Comparison of ENCODE assay signal across 8 mouse cellular contexts in the genomic region with DNA sequence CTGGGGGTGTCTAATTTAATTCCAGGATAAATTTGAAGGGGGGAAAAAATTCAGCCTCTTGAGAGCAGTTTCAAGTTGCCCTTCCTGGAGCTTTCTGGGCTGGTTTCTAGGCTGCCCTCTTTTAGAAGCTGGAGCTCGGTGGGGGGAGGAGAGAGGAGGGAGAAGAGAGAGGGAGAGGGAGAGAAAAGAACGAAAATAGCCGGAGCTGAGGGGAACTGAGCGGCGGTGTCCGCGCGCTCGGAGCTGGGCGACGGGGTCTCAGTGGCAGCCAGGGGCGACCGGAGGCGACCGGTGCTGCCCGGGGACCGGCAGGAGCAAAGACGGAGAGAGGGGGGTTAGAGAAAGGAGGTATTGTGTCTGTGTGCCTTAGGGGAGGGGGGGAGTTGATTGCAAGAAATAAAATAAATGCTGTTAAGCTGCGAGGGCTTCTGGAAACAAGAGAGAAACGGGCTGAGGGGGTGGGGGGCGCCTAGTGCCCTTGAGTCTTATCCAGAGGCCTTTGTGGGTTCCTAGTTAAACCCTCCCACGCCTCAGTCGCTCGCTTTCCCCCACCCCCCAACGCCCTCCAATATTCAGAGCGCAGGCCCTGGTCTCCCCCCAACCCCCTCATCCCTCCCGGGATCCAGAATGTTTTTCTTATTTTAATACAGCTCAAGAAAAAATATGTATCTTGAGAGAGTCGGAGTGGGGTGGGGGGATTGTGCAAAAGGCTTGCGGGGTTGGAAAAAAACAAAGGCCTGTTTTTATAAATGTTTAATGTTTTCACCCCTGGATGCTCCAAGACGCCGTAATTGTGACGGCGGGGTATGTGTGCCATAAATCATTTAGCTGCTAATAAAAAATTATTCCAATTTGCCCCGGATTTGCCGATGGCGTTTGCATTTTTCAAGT. TPM values are rescaled to one million over a fixed set of nuclear protein-coding genes. Genes with fewer than 3 reads are reported as not detected.
DNase-seq lines count a peak whose midpoint lies in the region; ATAC-seq and TF ChIP-seq lines count a peak whose summit lies in the region.

No protein-coding gene starts in this region.

- H3K4me1 ChIP-seq in forebrain, embryonic 15.5 days, result peaks cover 22% of the 10 kb centered on the region
- peaks cover 13% of the 10 kb centered on the region for H3K4me1 ChIP-seq in liver, postnatal 0 days (ENCODE audit: insufficient read depth)

- H3K9ac ChIP-seq in forebrain, embryonic 15.5 days (replicated peaks), result peak overlapping the region; percentile 99
- peak overlapping the region; percentile 93 for H3K9ac ChIP-seq in liver, postnatal 0 days (replicated peaks)

- intact Hi-C loops in heart, postnatal 25 days (cut with DNase I), result loop anchor here (5.0 kb wide), 2 partner anchors 88 to 113 kb away; partner anchors contain the start of gene Actb

- ATAC-seq in forebrain, embryonic 15.5 days (replicated peaks), result peak; percentile 23
- no peak for ATAC-seq in liver, postnatal 0 days
- ATAC-seq in monocyte, adult 5-6 weeks (replicated peaks; ENCODE audit: insufficient number of reproducible peaks, low FRiP score, low TSS enrichment, poor library complexity, severe bottlenecking), result no peak

- no peaks in the 10 kb centered on the region for H3K9me3 ChIP-seq in forebrain, embryonic 15.5 days
- no peaks in the 10 kb centered on the region for H3K9me3 ChIP-seq in liver, postnatal 0 days (ENCODE audit: low read length)

- H3K27ac ChIP-seq in forebrain, embryonic 15.5 days (replicated peaks), result peak overlapping the region; percentile 100
- peak overlapping the region; percentile 99 for H3K27ac ChIP-seq in liver, postnatal 0 days (ENCODE audit: low read depth)

- TF ChIP-seq CTCF in liver, postnatal 0 days (IDR thresholded peaks at IDR 0.05; ENCODE audit: low read depth), result no peak

- 0 out of 2 replicates have a peak, but pooled peaks have one; percentile 4 for TF ChIP-seq EP300 in liver, postnatal 0 days (IDR thresholded peaks at IDR 0.05; ENCODE audit: low read depth)

- peak overlapping the region; percentile 87 for H3K4me3 ChIP-seq in forebrain, embryonic 15.5 days
- peak overlapping the region; percentile 78 for H3K4me3 ChIP-seq in liver, postnatal 0 days (ENCODE audit: low read depth, low read length)

- H3K36me3 ChIP-seq in forebrain, embryonic 15.5 days, result no peaks in the 10 kb centered on the region
- H3K36me3 ChIP-seq in liver, postnatal 0 days (replicated peaks; ENCODE audit: insufficient read depth, low read length), result no peaks in the 10 kb centered on the region

- DNase-seq in ES-CJ7 (ENCODE audit: low read depth, low spot score), result peak; percentile 84
- peak; percentile 98 for DNase-seq in brain, adult 2 months (ENCODE audit: low read depth, low spot score)
- DNase-seq in heart, postnatal 25 days (ENCODE audit: low spot score), result peak; percentile 49
- peak; percentile 76 to 81 for DNase-seq in layer of hippocampus, adult 18-20 months (ENCODE audit: low spot score in 2 of 2)
- DNase-seq in liver, postnatal 0 days, result peak; percentile 49
- peak; percentile 46 for DNase-seq in ovary, postnatal 10 days (ENCODE audit: low spot score)

- under 1% methylated on average over 36 of the region's 36 CpGs for WGBS in forebrain, embryonic 15.5 days
- WGBS in liver, postnatal 0 days (ENCODE audit: insufficient replicate concordance), result under 1% methylated on average over 33 of the region's 36 CpGs

- H3K27me3 ChIP-seq in forebrain, embryonic 15.5 days, result no peaks in the 10 kb centered on the region
- H3K27me3 ChIP-seq in liver, postnatal 0 days (ENCODE audit: insufficient read depth, low read length), result peaks cover 65% of the 10 kb centered on the region

- H3K4me2 ChIP-seq in forebrain, embryonic 15.5 days (replicated peaks), result peak overlapping the region; percentile 81
- peak overlapping the region; percentile 76 for H3K4me2 ChIP-seq in liver, postnatal 0 days (ENCODE audit: low read depth, low read length)

RNA-seq across cellular contexts. Expression of gene Tnrc18, which starts 2.2 kb away (rescaled TPM):
- polyA plus RNA-seq in forebrain, embryonic 15.5 days (2015; fragmentation: Nextera tagmentation; extraction: Ambion mirVana), result 45.9 and 48.3 TPM in 2 replicates
- 10 to 100 TPM; 50.5 to 59.1 TPM for total RNA-seq in heart, postnatal 25 days (2021)
- total RNA-seq in layer of hippocampus, adult 18-20 months (2021), result 100 to 1,000 TPM; 135 to 137 TPM
- 2.9 and 4.0 TPM in 2 replicates for polyA plus RNA-seq in liver, postnatal 0 days (2015; fragmentation: Nextera tagmentation; extraction: Ambion mirVana)
- 10.9 to 48.5 TPM (median 22.5 TPM) in 3 replicates for total RNA-seq in monocyte, adult 5-6 weeks (2017)

Comparison
In these comparisons a context has a peak if more than half of its experiments do, and no peak if none do; other contexts are left out.
1. DNase-seq: peak in every context shown above with its lines; median percentile 98 in brain, adult 2 months; 84 in ES-CJ7; 78 in layer of hippocampus, adult 18-20 months; 49 in heart, postnatal 25 days; 49 in liver, postnatal 0 days; 46 in ovary, postnatal 10 days.